Mouse (Mus musculus) liver, postnatal 0 days (tissue): ENCODE results near the gene Lonrf2.

Experiments used
- CTCF ChIP-seq: sonication (generic); IDR thresholded peaks from 2 replicates; pipeline ENCODE4 v1.5.1; 2016; ENCODE audit warnings: antibody characterized with exemption, low read depth
- EP300 ChIP-seq: IDR thresholded peaks from 2 replicates; pipeline ENCODE4 v1.6.1; 2016; ENCODE audit warnings: antibody characterized with exemption, low read depth, mild to moderate bottlenecking

DNA sequence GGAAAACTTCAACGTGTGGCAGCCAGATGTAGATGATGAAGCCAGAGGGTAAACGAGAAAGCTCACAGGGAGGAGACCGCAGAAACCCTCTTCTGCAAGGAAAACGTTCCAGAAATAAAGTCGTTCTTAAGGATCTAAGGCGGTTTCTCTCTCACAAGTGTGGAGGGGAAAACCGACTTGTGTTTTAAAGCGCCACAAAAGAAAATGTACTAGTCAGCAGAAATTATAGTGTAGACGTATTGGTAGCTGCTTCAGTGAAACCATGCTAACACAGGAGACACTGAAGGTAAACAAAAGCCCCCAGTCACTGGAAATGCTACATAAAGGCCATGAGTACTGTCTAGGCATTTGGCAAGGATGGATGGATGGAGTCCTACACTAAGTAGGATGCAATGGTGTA is 19.2 kb downstream of the Lonrf2 start:
- TF ChIP-seq EP300 (no peak), CTCF (no peak)
